Mouse (Mus musculus): ENCODE data around the gene Egln3. TPM values are rescaled to one million over a fixed set of nuclear protein-coding genes. Genes with fewer than 3 reads are reported as not detected.

Egln3 gene
- total RNA-seq, 1 experiment = 3.9 TPM

DNA sequence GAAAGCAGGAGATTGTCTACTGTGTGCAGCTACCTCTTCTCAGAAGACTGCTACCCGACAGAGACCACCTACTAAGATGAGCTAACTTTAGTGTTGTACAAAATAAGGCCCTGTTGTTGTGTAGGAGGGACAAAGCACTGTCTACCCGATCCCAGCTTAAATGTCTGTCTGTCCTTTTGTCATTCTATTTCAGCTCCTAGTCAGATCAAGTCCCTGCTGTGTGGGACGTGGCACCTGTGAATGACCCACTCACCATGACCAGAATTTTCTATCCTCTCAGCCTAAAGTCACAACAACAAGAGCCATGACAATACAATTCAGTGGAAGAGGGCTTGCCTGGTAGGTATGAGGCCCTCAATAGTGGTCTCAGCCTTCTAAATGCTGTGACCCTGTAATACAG is 25.3 kb downstream of the Egln3 start:
- Histone ChIP-seq H3K9ac (ENCODE audit: insufficient read depth, low read depth, low read length, poor library complexity, severe bottlenecking) (no peak overlapping the region), H3K4me1 (ENCODE audit: control insufficient read depth in 2 of 2, insufficient read depth in 2 of 2, low read length in 2 of 2, poor library complexity in 1 of 2) (peaks cover 12 to 21% of the 10 kb centered on the region in 2 experiments; a peak in 3 of 4 replicates), H3K9me3 (ENCODE audit: control insufficient read depth, insufficient read depth, low read depth, low read length) (no peaks in the 10 kb centered on the region), H3K27ac (ENCODE audit: insufficient read depth, low read depth, low read length, poor library complexity, severe bottlenecking) (no peak overlapping the region), H3K4me3 (ENCODE audit: insufficient read depth in 1 of 2, low read depth in 1 of 2, low read length in 2 of 2, poor library complexity in 1 of 2, severe bottlenecking in 1 of 2) (no peak overlapping the region), H3K36me3 (ENCODE audit: control insufficient read depth, insufficient read depth, low read length, poor library complexity, severe bottlenecking) (peaks cover 11% of the 10 kb centered on the region; the same call in 1 of the 2 replicates)
- no peak for TF ChIP-seq CHD2 (IDR thresholded peaks at IDR 0.05; ENCODE audit: low read depth, low read length)
- TF ChIP-seq MAFK (IDR thresholded peaks at IDR 0.05; ENCODE audit: insufficient read depth, low read depth, low read length) = peak; percentile 80; the same call in 1 of the 2 replicates
- in situ Hi-C loops (cut with MboI; ENCODE audit: low sequenced_read_pairs in 2 of 2, unreplicated experiment in 2 of 2) = no loop called here
- no peak for DNase-seq (ENCODE audit: low read depth, low spot score)

DNA sequence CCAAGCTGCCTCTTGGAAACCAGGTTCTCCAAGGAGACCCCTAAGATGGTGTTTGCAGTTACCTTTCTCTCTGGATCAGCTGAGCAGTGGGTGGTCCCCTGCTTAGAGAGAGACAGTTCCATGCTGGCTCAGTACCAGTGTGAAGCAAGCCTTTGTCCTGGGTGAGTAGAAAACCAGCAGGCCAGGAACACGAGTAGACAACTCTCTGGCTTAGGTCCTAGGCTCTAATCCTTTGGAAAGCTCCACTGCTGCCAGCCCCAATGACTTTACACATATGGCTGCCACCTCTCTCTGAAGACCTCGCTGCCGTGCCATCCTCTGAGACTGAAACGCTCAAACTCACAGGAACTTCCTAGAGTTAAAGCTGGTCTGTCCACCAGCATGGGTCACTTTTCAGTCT is 34.9 kb downstream of the Egln3 start:
- Histone ChIP-seq H3K4me1 (ENCODE audit: control insufficient read depth in 2 of 2, insufficient read depth in 2 of 2, low read length in 2 of 2, poor library complexity in 1 of 2) (peaks cover 0 to 3% of the 10 kb centered on the region in 2 experiments; a peak in 2 of 4 replicates), H3K27ac (ENCODE audit: insufficient read depth, low read depth, low read length, poor library complexity, severe bottlenecking) (no peak overlapping the region), H3K4me3 (ENCODE audit: insufficient read depth in 1 of 2, low read depth in 1 of 2, low read length in 2 of 2, poor library complexity in 1 of 2, severe bottlenecking in 1 of 2) (no peak overlapping the region), H3K9ac (ENCODE audit: insufficient read depth, low read depth, low read length, poor library complexity, severe bottlenecking) (no peak overlapping the region), H3K9me3 (ENCODE audit: control insufficient read depth, insufficient read depth, low read depth, low read length) (no peaks in the 10 kb centered on the region), H3K36me3 (ENCODE audit: control insufficient read depth, insufficient read depth, low read length, poor library complexity, severe bottlenecking) (no peaks in the 10 kb centered on the region; the same call in 1 of the 2 replicates)
- in situ Hi-C loops (cut with MboI; ENCODE audit: low sequenced_read_pairs in 2 of 2, unreplicated experiment in 2 of 2) = loop anchor here in 1 of 2 experiments (10.0 kb wide), 1 partner anchor 146 kb away; no protein-coding TSS in a partner anchor
- TF ChIP-seq HCFC1 (IDR thresholded peaks at IDR 0.05; ENCODE audit: borderline replicate concordance, insufficient read depth, low read length) = no peak
- TF ChIP-seq CHD2 (IDR thresholded peaks at IDR 0.05; ENCODE audit: low read depth, low read length) = no peak
- no peak for TF ChIP-seq ZNF384 (IDR thresholded peaks at IDR 0.05; ENCODE audit: low read depth, low read length)
- no peak for TF ChIP-seq ZC3H11A (IDR thresholded peaks at IDR 0.05; ENCODE audit: borderline replicate concordance, low read depth, low read length)
- DNase-seq (ENCODE audit: low read depth, low spot score) = no peak

DNA sequence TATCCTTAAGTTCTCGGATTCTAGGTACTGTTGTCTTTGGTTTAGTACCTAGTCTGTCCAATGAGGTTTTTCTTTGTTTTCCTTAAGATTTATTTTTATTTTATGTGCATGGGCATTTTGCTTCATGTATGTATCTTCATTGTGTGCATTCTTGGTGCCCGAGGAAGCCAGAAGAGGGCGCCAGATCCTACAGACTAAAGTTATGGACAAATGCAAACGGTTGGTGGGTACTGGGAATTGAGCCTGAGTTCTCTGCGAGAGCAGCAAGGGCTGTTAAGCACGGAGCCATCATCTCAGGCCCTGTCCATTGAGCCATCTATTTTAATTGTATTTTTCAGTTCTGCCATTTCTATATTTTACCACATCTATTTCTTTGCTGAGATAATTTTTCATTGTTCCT is 35.9 kb downstream of the Egln3 start:
- Histone ChIP-seq H3K4me3 (ENCODE audit: insufficient read depth in 1 of 2, low read depth in 1 of 2, low read length in 2 of 2, poor library complexity in 1 of 2, severe bottlenecking in 1 of 2) (no peak overlapping the region), H3K4me1 (ENCODE audit: control insufficient read depth in 2 of 2, insufficient read depth in 2 of 2, low read length in 2 of 2, poor library complexity in 1 of 2) (peaks cover 0 to 5% of the 10 kb centered on the region in 2 experiments; a peak in 2 of 4 replicates), H3K36me3 (ENCODE audit: control insufficient read depth, insufficient read depth, low read length, poor library complexity, severe bottlenecking) (no peaks in the 10 kb centered on the region; the same call in 1 of the 2 replicates), H3K9ac (ENCODE audit: insufficient read depth, low read depth, low read length, poor library complexity, severe bottlenecking) (no peak overlapping the region), H3K9me3 (ENCODE audit: control insufficient read depth, insufficient read depth, low read depth, low read length) (no peaks in the 10 kb centered on the region), H3K27ac (ENCODE audit: insufficient read depth, low read depth, low read length, poor library complexity, severe bottlenecking) (no peak overlapping the region)
- no peak for DNase-seq (ENCODE audit: low read depth, low spot score)
- in situ Hi-C loops (cut with MboI; ENCODE audit: low sequenced_read_pairs in 2 of 2, unreplicated experiment in 2 of 2) = loop anchor here in 1 of 2 experiments (10.0 kb wide), 1 partner anchor 147 kb away; no protein-coding TSS in a partner anchor
- TF ChIP-seq CHD2 (IDR thresholded peaks at IDR 0.05; ENCODE audit: low read depth, low read length) (no peak), ZC3H11A (IDR thresholded peaks at IDR 0.05; ENCODE audit: borderline replicate concordance, low read depth, low read length) (peak; percentile 45), MAFK (IDR thresholded peaks at IDR 0.05; ENCODE audit: insufficient read depth, low read depth, low read length) (no peak)

DNA sequence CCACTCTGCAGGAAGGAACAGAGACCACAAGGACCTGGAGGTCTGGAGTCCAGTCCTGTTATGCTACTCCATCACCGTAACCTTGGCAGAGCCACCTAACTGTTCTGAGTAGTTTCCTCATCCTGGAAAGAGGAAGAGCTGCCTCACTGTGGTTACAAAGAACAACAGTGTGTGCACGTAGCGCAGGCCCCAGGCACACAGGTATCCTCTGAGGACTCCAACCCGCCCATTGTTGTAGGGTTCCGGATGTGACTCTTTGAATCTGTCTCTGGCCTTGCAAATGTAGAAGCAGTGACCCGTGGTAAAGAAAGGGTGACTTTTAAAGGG is 39.0 kb downstream of the Egln3 start:
- Histone ChIP-seq H3K4me1 (ENCODE audit: control insufficient read depth in 2 of 2, insufficient read depth in 2 of 2, low read length in 2 of 2, poor library complexity in 1 of 2) (peaks cover 1 to 10% of the 10 kb centered on the region in 2 experiments; a peak in 2 of 4 replicates), H3K36me3 (ENCODE audit: control insufficient read depth, insufficient read depth, low read length, poor library complexity, severe bottlenecking) (no peaks in the 10 kb centered on the region; the same call in 1 of the 2 replicates), H3K4me3 (ENCODE audit: insufficient read depth in 1 of 2, low read depth in 1 of 2, low read length in 2 of 2, poor library complexity in 1 of 2, severe bottlenecking in 1 of 2) (peak overlapping the region in 1 of 2 experiments; percentile 26; a peak in 3 of 4 replicates), H3K9ac (ENCODE audit: insufficient read depth, low read depth, low read length, poor library complexity, severe bottlenecking) (no peak overlapping the region), H3K27ac (ENCODE audit: insufficient read depth, low read depth, low read length, poor library complexity, severe bottlenecking) (no peak overlapping the region), H3K9me3 (ENCODE audit: control insufficient read depth, insufficient read depth, low read depth, low read length) (no peaks in the 10 kb centered on the region)
- DNase-seq (ENCODE audit: low read depth, low spot score) = no peak
- TF ChIP-seq HCFC1 (IDR thresholded peaks at IDR 0.05; ENCODE audit: borderline replicate concordance, insufficient read depth, low read length) (no peak), ZNF384 (IDR thresholded peaks at IDR 0.05; ENCODE audit: low read depth, low read length) (no peak), MAFK (IDR thresholded peaks at IDR 0.05; ENCODE audit: insufficient read depth, low read depth, low read length) (no peak)
- in situ Hi-C loops (cut with MboI; ENCODE audit: low sequenced_read_pairs in 2 of 2, unreplicated experiment in 2 of 2) = loop anchor here in 1 of 2 experiments (10.0 kb wide), 1 partner anchor 150 kb away; no protein-coding TSS in a partner anchor
